Mouse (Mus musculus) myocyte (in vitro differentiated cells): ENCODE data around the gene Uqcr11. TPM values are rescaled to one million over a fixed set of nuclear protein-coding genes. Genes with fewer than 3 reads are reported as not detected.

ENCODE experiments used
- H3K27me3 ChIP-seq: one replicate; pipeline ENCODE4 v1.6.1; 2011; ENCODE audit not compliant: control insufficient read depth, insufficient read depth, insufficient read length
- H3K36me3 ChIP-seq: one replicate; pipeline ENCODE4 v1.6.1; 2011; ENCODE audit not compliant: control insufficient read depth, insufficient read depth
- H3K4me2 ChIP-seq: one replicate; pipeline ENCODE4 v1.6.1; 2011; ENCODE audit warnings: low read depth, control low read depth
- H3K4me3 ChIP-seq: one replicate; pipeline ENCODE4 v1.5.1; 2011; ENCODE audit warnings: mild to moderate bottlenecking, control low read depth, moderate library complexity
- H3K79me2 ChIP-seq: one replicate; pipeline ENCODE4 v1.6.1; 2011; ENCODE audit not compliant: control insufficient read depth, insufficient read depth
- H3ac ChIP-seq: one replicate; pipeline ENCODE4 v1.6.1; 2011; ENCODE audit not compliant: control insufficient read depth, insufficient read length
- CEBPB ChIP-seq: IDR thresholded peaks from 2 replicates; pipeline ENCODE4 v1.6.1; 2011; ENCODE audit warnings: mild to moderate bottlenecking, moderate library complexity; ENCODE audit not compliant: poor library complexity, insufficient read depth, severe bottlenecking
- E2F4 ChIP-seq: IDR thresholded peaks from one replicate; pipeline ENCODE4 v1.6.1; 2011; ENCODE audit warnings: mild to moderate bottlenecking, control low read depth, moderate library complexity; ENCODE audit not compliant: insufficient read depth
- MAX ChIP-seq: IDR thresholded peaks from one replicate; pipeline ENCODE4 v1.6.1; 2011; ENCODE audit warnings: low read depth, mild to moderate bottlenecking, control low read depth
- MYOD1 ChIP-seq, 3 experiments: IDR thresholded peaks; one replicate each; pipeline ENCODE4 v1.6.1; 2011; ENCODE audit warnings: control low read depth in 2 of 3, low read depth in 2 of 3, mild to moderate bottlenecking in 2 of 3, moderate library complexity in 1 of 3; ENCODE audit not compliant: insufficient read length in 2 of 3, control insufficient read depth in 1 of 3
- MYOG ChIP-seq, 3 experiments: IDR thresholded peaks; one replicate each; pipeline ENCODE4 v1.6.1; 2011; ENCODE audit warnings: control low read depth in 2 of 3, low read depth in 2 of 3, mild to moderate bottlenecking in 2 of 3; ENCODE audit not compliant: insufficient read length in 2 of 3, control insufficient read depth in 1 of 3, insufficient read depth in 1 of 3
- POLR2A ChIP-seq: IDR thresholded peaks from one replicate; pipeline ENCODE4 v1.6.1; 2011; ENCODE audit warnings: low read depth, mild to moderate bottlenecking, control low read depth, moderate library complexity; ENCODE audit not compliant: insufficient read length
- POLR2AphosphoS2 ChIP-seq: IDR thresholded peaks from one replicate; pipeline ENCODE4 v1.6.1; 2011; ENCODE audit warnings: low read depth, control low read depth; ENCODE audit not compliant: insufficient read length
- REST ChIP-seq: IDR thresholded peaks from one replicate; pipeline ENCODE4 v1.6.1; 2011; ENCODE audit warnings: mild to moderate bottlenecking, control low read depth, moderate library complexity; ENCODE audit not compliant: insufficient read depth, insufficient read length
- SRF ChIP-seq: IDR thresholded peaks from one replicate; pipeline ENCODE4 v1.6.1; 2011; ENCODE audit warnings: low read depth; ENCODE audit not compliant: control insufficient read depth, insufficient read length
- TCF12 ChIP-seq: IDR thresholded peaks from one replicate; pipeline ENCODE4 v1.6.1; 2011; ENCODE audit warnings: mild to moderate bottlenecking, control low read depth; ENCODE audit not compliant: poor library complexity, insufficient read depth, severe bottlenecking
- TCF3 ChIP-seq: IDR thresholded peaks from one replicate; pipeline ENCODE4 v1.6.1; 2011; ENCODE audit warnings: low read depth, control low read depth; ENCODE audit not compliant: insufficient read length
- USF1 ChIP-seq: IDR thresholded peaks from one replicate; pipeline ENCODE4 v1.6.1; 2011; ENCODE audit warnings: low read depth, mild to moderate bottlenecking, control low read depth, moderate library complexity
- polyA plus RNA-seq: library from polyadenylated mRNA; unstranded; fragments of >200 nt; fragmentation: generic; extraction: Trizol; gene quantifications from one replicate; pipeline ENCODE4 v1.2.1, GENCODE M21; 2012; ENCODE audit warnings: missing spikeins

Gene Uqcr11
- polyA plus RNA-seq, 1 experiment = 1,247 TPM

- Histone ChIP-seq H3K79me2 (no peaks in the 10 kb centered on the region), H3K27me3 (no peaks in the 10 kb centered on the region), H3K36me3 (peaks cover 9% of the 10 kb centered on the region), H3K4me2 (no peak overlapping the region), H3ac (no peak overlapping the region), H3K4me3 (no peak overlapping the region)
- TF ChIP-seq MAX = no peak
- TF ChIP-seq TCF3 = no peak
- no peak for TF ChIP-seq USF1
- no peak for TF ChIP-seq MYOG (IDR thresholded peaks at IDR 0.05; ENCODE audit: control insufficient read depth in 1 of 3, insufficient read depth in 1 of 3, insufficient read length in 2 of 3, low read depth in 2 of 3)
- TF ChIP-seq POLR2AphosphoS2 = no peak
- no peak for TF ChIP-seq SRF
- no peak for TF ChIP-seq POLR2A
- TF ChIP-seq CEBPB = no peak
- TF ChIP-seq E2F4 = no peak
- no peak for TF ChIP-seq MYOD1 (IDR thresholded peaks at IDR 0.05; ENCODE audit: control insufficient read depth in 1 of 3, insufficient read length in 2 of 3, low read depth in 2 of 3)
- no peak for TF ChIP-seq TCF12
- no peak for TF ChIP-seq REST
Measured at GRCm38 (mm10) chr10:80412656-80413541, 6.3 kb upstream of the Uqcr11 start.

GRCm38 (mm10) chr10:80407924-80408323 lies 1.3 kb upstream of the Uqcr11 start:
- TF ChIP-seq TCF12 = no peak
- TF ChIP-seq POLR2A = no peak
- no peak for TF ChIP-seq MYOG (IDR thresholded peaks at IDR 0.05; ENCODE audit: control insufficient read depth in 1 of 3, insufficient read depth in 1 of 3, insufficient read length in 2 of 3, low read depth in 2 of 3)
- no peak for TF ChIP-seq USF1
- no peak for TF ChIP-seq POLR2AphosphoS2
- no peak for TF ChIP-seq REST
- TF ChIP-seq MAX = no peak
- no peak for TF ChIP-seq MYOD1 (IDR thresholded peaks at IDR 0.05; ENCODE audit: control insufficient read depth in 1 of 3, insufficient read length in 2 of 3, low read depth in 2 of 3)
- TF ChIP-seq SRF = no peak
- TF ChIP-seq E2F4 = no peak
- no peak for TF ChIP-seq CEBPB
- TF ChIP-seq TCF3 = no peak
- Histone ChIP-seq H3K4me2 (no peak overlapping the region), H3K36me3 (peaks cover 13% of the 10 kb centered on the region), H3K79me2 (peaks cover 33% of the 10 kb centered on the region), H3ac (no peak overlapping the region), H3K4me3 (no peak overlapping the region), H3K27me3 (no peaks in the 10 kb centered on the region)

GRCm38 (mm10) chr10:80405481-80406173 lies 1.0 kb downstream of the Uqcr11 start:
- Histone ChIP-seq H3K27me3 (no peaks in the 10 kb centered on the region), H3K4me3 (peak overlapping the region; percentile 93), H3K4me2 (peak overlapping the region; percentile 95), H3K36me3 (peaks cover 7% of the 10 kb centered on the region), H3K79me2 (peaks cover 33% of the 10 kb centered on the region), H3ac (peak overlapping the region; percentile 58)
- TF ChIP-seq MYOG (IDR thresholded peaks at IDR 0.05; ENCODE audit: control insufficient read depth in 1 of 3, insufficient read depth in 1 of 3, insufficient read length in 2 of 3, low read depth in 2 of 3) (no peak), E2F4 (no peak), SRF (no peak), USF1 (no peak), MAX (no peak), POLR2A (no peak), MYOD1 (IDR thresholded peaks at IDR 0.05; ENCODE audit: control insufficient read depth in 1 of 3, insufficient read length in 2 of 3, low read depth in 2 of 3) (no peak), REST (no peak), POLR2AphosphoS2 (no peak), CEBPB (no peak), TCF12 (no peak), TCF3 (no peak)

GRCm38 (mm10) chr10:80403044-80403692 lies 3.5 kb downstream of the Uqcr11 start:
- Histone ChIP-seq H3K4me2 (no peak overlapping the region), H3K4me3 (no peak overlapping the region), H3K79me2 (peaks cover 38% of the 10 kb centered on the region), H3ac (no peak overlapping the region), H3K36me3 (peaks cover 7% of the 10 kb centered on the region), H3K27me3 (no peaks in the 10 kb centered on the region)
- TF ChIP-seq POLR2A (no peak), REST (no peak), TCF3 (no peak), TCF12 (no peak), MAX (no peak), MYOG (IDR thresholded peaks at IDR 0.05; ENCODE audit: control insufficient read depth in 1 of 3, insufficient read depth in 1 of 3, insufficient read length in 2 of 3, low read depth in 2 of 3) (no peak), CEBPB (no peak), E2F4 (no peak), SRF (no peak), MYOD1 (IDR thresholded peaks at IDR 0.05; ENCODE audit: control insufficient read depth in 1 of 3, insufficient read length in 2 of 3, low read depth in 2 of 3) (no peak), USF1 (no peak)
